Mouse (Mus musculus): ENCODE measurements at regions not wholly inside any gene's neighbourhood (a gene's known extent, or its start where the extent isn't known, plus 50 kb on each side); places are given as distances from the start of the nearest gene placed in this dataset.

- H3K4me3 ChIP-seq: no peak overlapping the region
- H3K9ac ChIP-seq: no peak overlapping the region
- H3K4me1 ChIP-seq: no peaks in the 10 kb centered on the region
- H3K27ac ChIP-seq: peak overlapping the region; percentile 24; the same call in 1 of the 2 replicates
- H3K4me2 ChIP-seq (replicated peaks): no peak overlapping the region
- no peaks in the 10 kb centered on the region for H3K9me3 ChIP-seq
- H3K27me3 ChIP-seq: no peaks in the 10 kb centered on the region
- no peaks in the 10 kb centered on the region for H3K36me3 ChIP-seq
- ATAC-seq (ENCODE audit: insufficient number of reproducible peaks, insufficient read depth, low FRiP score, low TSS enrichment): no peak
- 93% methylated on average over 6 of the region's 6 CpGs for WGBS
These were observed 279.3 kb upstream of the Npvf start for GRCm38 (mm10) chr6:50933510-50933909.

- Histone ChIP-seq H3K27ac (peak overlapping the region; percentile 24), H3K4me2 (replicated peaks) (no peak overlapping the region)
- no peak for ATAC-seq (ENCODE audit: insufficient number of reproducible peaks, insufficient read depth, low FRiP score, low TSS enrichment)
These were observed 280.0 kb upstream of the Npvf start for GRCm38 (mm10) chr6:50934245-50934644.

GRCm38 (mm10) chr6:50936306-50936705 lies 282.1 kb upstream of the Npvf start:
- WGBS: 88% methylated on average over 8 of the region's 8 CpGs
- Histone ChIP-seq H3K4me1 (peaks cover 6% of the 10 kb centered on the region; the same call in 1 of the 2 replicates), H3K9me3 (no peaks in the 10 kb centered on the region), H3K36me3 (no peaks in the 10 kb centered on the region), H3K27ac (peak overlapping the region; percentile 69), H3K4me2 (replicated peaks) (no peak overlapping the region), H3K4me3 (no peak overlapping the region), H3K9ac (no peak overlapping the region), H3K27me3 (no peaks in the 10 kb centered on the region)
- no peak for ATAC-seq (ENCODE audit: insufficient number of reproducible peaks, insufficient read depth, low FRiP score, low TSS enrichment)

More at GRCm38 (mm10) chr6:50934245-50934644, 280.0 kb upstream of the Npvf start:
- 70% methylated on average over 10 of the region's 10 CpGs for WGBS
- H3K27me3 ChIP-seq: no peaks in the 10 kb centered on the region
- H3K9ac ChIP-seq: no peak overlapping the region
- H3K9me3 ChIP-seq: no peaks in the 10 kb centered on the region
- H3K36me3 ChIP-seq: no peaks in the 10 kb centered on the region
- H3K4me1 ChIP-seq: no peaks in the 10 kb centered on the region
- no peak overlapping the region for H3K4me3 ChIP-seq

GRCm38 (mm10) chr6:50937094-50937493 lies 282.9 kb upstream of the Npvf start:
- H3K9me3 ChIP-seq: no peaks in the 10 kb centered on the region
- H3K9ac ChIP-seq: no peak overlapping the region
- H3K4me3 ChIP-seq: no peak overlapping the region
- H3K27ac ChIP-seq: 0 out of 2 replicates have a peak overlapping the region, but pooled peaks have one; percentile 69
- no peaks in the 10 kb centered on the region for H3K36me3 ChIP-seq
- peaks cover 7% of the 10 kb centered on the region; the same call in 1 of the 2 replicates for H3K4me1 ChIP-seq
- 26% methylated on average over 9 of the region's 9 CpGs for WGBS
- no peak overlapping the region for H3K4me2 ChIP-seq (replicated peaks)
- ATAC-seq (ENCODE audit: insufficient number of reproducible peaks, insufficient read depth, low FRiP score, low TSS enrichment): no peak
- H3K27me3 ChIP-seq: no peaks in the 10 kb centered on the region

GRCm38 (mm10) chr6:50938879-50939278 lies 284.6 kb upstream of the Npvf start:
- Histone ChIP-seq H3K36me3 (no peaks in the 10 kb centered on the region), H3K27ac (peak overlapping the region; percentile 72), H3K9ac (no peak overlapping the region), H3K4me1 (peaks cover 14% of the 10 kb centered on the region; the same call in 1 of the 2 replicates), H3K4me3 (no peak overlapping the region), H3K27me3 (no peaks in the 10 kb centered on the region), H3K4me2 (replicated peaks) (no peak overlapping the region), H3K9me3 (no peaks in the 10 kb centered on the region)
- no peak for ATAC-seq (ENCODE audit: insufficient number of reproducible peaks, insufficient read depth, low FRiP score, low TSS enrichment)
- 27% methylated on average over 7 of the region's 7 CpGs for WGBS

- H3K9ac ChIP-seq: no peak overlapping the region
- WGBS: 49% methylated on average over 2 of the region's 2 CpGs
- no peak overlapping the region for H3K4me3 ChIP-seq
- H3K9me3 ChIP-seq: no peaks in the 10 kb centered on the region
- peaks cover 14% of the 10 kb centered on the region; the same call in 1 of the 2 replicates for H3K4me1 ChIP-seq
- no peaks in the 10 kb centered on the region for H3K27me3 ChIP-seq
- ATAC-seq (ENCODE audit: insufficient number of reproducible peaks, insufficient read depth, low FRiP score, low TSS enrichment): no peak
- no peaks in the 10 kb centered on the region for H3K36me3 ChIP-seq
- peak overlapping the region; percentile 72 for H3K27ac ChIP-seq
- H3K4me2 ChIP-seq (replicated peaks): no peak overlapping the region
These were observed 285.2 kb upstream of the Npvf start for GRCm38 (mm10) chr6:50939440-50939839.

- Histone ChIP-seq H3K4me3 (no peak overlapping the region), H3K27me3 (no peaks in the 10 kb centered on the region), H3K9me3 (no peaks in the 10 kb centered on the region), H3K27ac (peak overlapping the region; percentile 82), H3K4me1 (peaks cover 14% of the 10 kb centered on the region; the same call in 1 of the 2 replicates), H3K4me2 (replicated peaks) (no peak overlapping the region), H3K36me3 (no peaks in the 10 kb centered on the region), H3K9ac (no peak overlapping the region)
- WGBS: 17% methylated on average over 1 of the region's 1 CpGs
- ATAC-seq (ENCODE audit: insufficient number of reproducible peaks, insufficient read depth, low FRiP score, low TSS enrichment): no peak
These were observed 285.9 kb upstream of the Npvf start for GRCm38 (mm10) chr6:50940118-50940517.

- no peak overlapping the region for H3K9ac ChIP-seq
- H3K4me1 ChIP-seq: peaks cover 14% of the 10 kb centered on the region; the same call in 1 of the 2 replicates
- H3K27ac ChIP-seq: peak overlapping the region; percentile 82
- H3K27me3 ChIP-seq: no peaks in the 10 kb centered on the region
- H3K4me3 ChIP-seq: no peak overlapping the region
- no peaks in the 10 kb centered on the region for H3K9me3 ChIP-seq
- WGBS: 50% methylated on average over 10 of the region's 10 CpGs
- no peaks in the 10 kb centered on the region for H3K36me3 ChIP-seq
- H3K4me2 ChIP-seq (replicated peaks): no peak overlapping the region
- ATAC-seq (ENCODE audit: insufficient number of reproducible peaks, insufficient read depth, low FRiP score, low TSS enrichment): no peak
These were observed 286.6 kb upstream of the Npvf start for GRCm38 (mm10) chr6:50940641-50941398.

GRCm38 (mm10) chr6:50942696-50943095 lies 288.5 kb upstream of the Npvf start:
- Histone ChIP-seq H3K4me2 (replicated peaks) (no peak overlapping the region), H3K27ac (peak overlapping the region; percentile 82), H3K4me3 (no peak overlapping the region), H3K36me3 (no peaks in the 10 kb centered on the region), H3K4me1 (peaks cover 14% of the 10 kb centered on the region; the same call in 1 of the 2 replicates), H3K9me3 (no peaks in the 10 kb centered on the region), H3K27me3 (no peaks in the 10 kb centered on the region), H3K9ac (no peak overlapping the region)
- 49% methylated on average over 5 of the region's 5 CpGs for WGBS
- ATAC-seq (ENCODE audit: insufficient number of reproducible peaks, insufficient read depth, low FRiP score, low TSS enrichment): no peak

GRCm38 (mm10) chr6:50948061-50948460 lies 293.8 kb upstream of the Npvf start:
- Histone ChIP-seq H3K4me1 (0 out of 2 replicates have a peak, but pooled peaks cover 4% of the 10 kb centered on the region), H3K27ac (no peak overlapping the region), H3K9ac (no peak overlapping the region), H3K9me3 (no peaks in the 10 kb centered on the region), H3K4me3 (no peak overlapping the region), H3K27me3 (no peaks in the 10 kb centered on the region), H3K36me3 (no peaks in the 10 kb centered on the region), H3K4me2 (replicated peaks) (no peak overlapping the region)
- 62% methylated on average over 4 of the region's 4 CpGs for WGBS
- no peak for ATAC-seq (ENCODE audit: insufficient number of reproducible peaks, insufficient read depth, low FRiP score, low TSS enrichment)

GRCm38 (mm10) chr6:50949361-50949760 lies 295.1 kb upstream of the Npvf start:
- WGBS: 96% methylated on average over 5 of the region's 5 CpGs
- 0 out of 2 replicates have a peak, but pooled peaks cover 3% of the 10 kb centered on the region for H3K4me1 ChIP-seq
- H3K4me3 ChIP-seq: no peak overlapping the region
- no peaks in the 10 kb centered on the region for H3K27me3 ChIP-seq
- no peaks in the 10 kb centered on the region for H3K36me3 ChIP-seq
- no peaks in the 10 kb centered on the region for H3K9me3 ChIP-seq
- H3K27ac ChIP-seq: peak overlapping the region; percentile 77
- H3K9ac ChIP-seq: no peak overlapping the region
- ATAC-seq (ENCODE audit: insufficient number of reproducible peaks, insufficient read depth, low FRiP score, low TSS enrichment): no peak
- H3K4me2 ChIP-seq (replicated peaks): no peak overlapping the region

- WGBS: 55% methylated on average over 11 of the region's 11 CpGs
- no peak overlapping the region for H3K9ac ChIP-seq
- no peak for ATAC-seq (ENCODE audit: insufficient number of reproducible peaks, insufficient read depth, low FRiP score, low TSS enrichment)
- H3K36me3 ChIP-seq: no peaks in the 10 kb centered on the region
- no peak overlapping the region for H3K4me2 ChIP-seq (replicated peaks)
- no peaks in the 10 kb centered on the region for H3K27me3 ChIP-seq
- peak overlapping the region; percentile 77 for H3K27ac ChIP-seq
- no peak overlapping the region for H3K4me3 ChIP-seq
- peaks cover 6% of the 10 kb centered on the region; the same call in 1 of the 2 replicates for H3K4me1 ChIP-seq
- no peaks in the 10 kb centered on the region for H3K9me3 ChIP-seq
These were observed 295.8 kb upstream of the Npvf start for GRCm38 (mm10) chr6:50949883-50950583.
